Mouse (Mus musculus) heart, postnatal 25 days (tissue): ENCODE measurements around the gene Gpt2. TPM values are rescaled to one million over a fixed set of nuclear protein-coding genes. Genes with fewer than 3 reads are reported as not detected.

Source experiments
- DNase-seq: peaks from one replicate; pipeline ENCODE4 v3.0.0; 2022; ENCODE audit warnings: low spot score
- intact Hi-C: fragments of 180-260 bp; cut with DNase I; formaldehyde crosslinking; loops from one replicate; pipeline ENCODE4 v1.15.1; 2025
- total RNA-seq, 2 experiments: library from RNA; stranded (reverse); gene quantifications; 2 replicates each; pipeline ENCODE4 v1.2.3; 2021

The Gpt2 gene
- total RNA-seq, 2 experiments from 2014 or later: 32.9 to 36.1 TPM

DNA sequence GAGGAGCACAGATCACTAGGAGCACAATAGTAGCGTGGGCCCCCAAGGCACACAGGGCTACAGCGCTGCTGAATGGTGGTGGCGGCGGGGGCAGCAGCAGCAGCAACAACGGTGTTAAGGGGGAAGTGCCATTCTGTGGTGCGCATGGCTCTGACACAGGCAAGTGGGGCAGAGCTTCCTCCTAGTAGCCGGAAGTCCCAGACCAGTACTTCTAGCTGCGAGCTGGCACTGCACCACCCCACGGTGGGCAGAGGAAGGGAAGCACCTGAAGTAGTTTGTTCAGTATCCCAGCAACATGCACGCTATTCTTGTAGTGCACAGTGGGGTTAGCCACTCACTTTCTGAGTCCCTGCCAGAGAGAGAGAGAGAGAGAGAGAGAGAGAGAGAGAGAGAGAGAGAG, 10.5 kb upstream of the Gpt2 start:
- intact Hi-C loops: no loop called here
- DNase-seq: no peak

DNA sequence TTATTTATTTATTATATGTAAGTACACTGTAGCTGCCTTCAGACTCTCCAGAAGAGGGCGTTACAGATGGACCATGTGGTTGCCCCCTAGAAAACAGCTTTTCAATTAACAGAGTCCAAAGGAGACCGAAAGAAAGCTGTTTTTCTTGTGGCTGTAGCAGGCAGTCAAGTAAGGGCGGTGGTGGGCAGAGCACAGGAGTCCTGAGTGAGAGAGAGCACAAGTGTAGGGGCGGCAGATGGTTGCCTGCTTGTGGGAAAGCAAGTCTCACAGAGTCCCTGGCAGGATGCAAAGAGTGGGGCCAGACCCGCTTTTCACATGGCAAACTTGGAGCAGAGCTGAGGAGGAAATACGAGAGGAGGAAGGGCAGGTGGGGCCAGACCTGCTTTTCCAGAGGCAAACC, 9.9 kb upstream of the Gpt2 start:
- intact Hi-C loops: no loop called here
- DNase-seq: no peak

GRCm38 (mm10) chr8:85487906-85488620, 4.3 kb upstream of the Gpt2 start:
- intact Hi-C loops: no loop called here
- no peak for DNase-seq

- intact Hi-C loops: no loop called here
- DNase-seq: no peak
These were observed 3.7 kb upstream of the Gpt2 start for GRCm38 (mm10) chr8:85488631-85489030.

- DNase-seq: no peak
These were observed 2.8 kb upstream of the Gpt2 start for GRCm38 (mm10) chr8:85489546-85489945.

GRCm38 (mm10) chr8:85492940-85493931, 860 bp downstream of the Gpt2 start:
- intact Hi-C loops: loop anchor here (5.0 kb wide), 1 partner anchor 34 kb away; no protein-coding TSS in a partner anchor
- no peak for DNase-seq

More at GRCm38 (mm10) chr8:85489546-85489945, 2.8 kb upstream of the Gpt2 start:
- intact Hi-C loops: no loop called here

- intact Hi-C loops: no loop called here
- no peak for DNase-seq
These were observed 3.7 kb downstream of the Gpt2 start for GRCm38 (mm10) chr8:85496125-85496524.

DNA sequence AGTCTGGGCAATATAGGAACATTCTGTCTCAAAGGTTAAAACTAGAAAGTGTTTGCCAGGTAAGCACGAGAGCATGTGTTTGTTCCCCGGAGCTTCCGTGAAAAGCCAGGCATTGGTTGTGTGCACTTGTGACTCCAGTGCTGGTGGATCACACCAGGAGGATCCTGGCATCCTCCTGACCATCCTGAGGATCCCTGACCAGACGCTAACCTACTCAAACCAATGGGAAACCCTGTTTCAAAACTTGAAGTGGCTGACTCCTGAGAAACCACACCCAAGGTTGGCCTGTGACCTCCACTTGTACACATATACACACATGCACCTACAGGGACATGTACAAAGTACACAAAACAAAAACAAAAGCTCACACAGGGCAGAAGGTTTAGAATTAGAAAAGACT, 4.4 kb downstream of the Gpt2 start:
- no peak for DNase-seq
- intact Hi-C loops: no loop called here

DNA sequence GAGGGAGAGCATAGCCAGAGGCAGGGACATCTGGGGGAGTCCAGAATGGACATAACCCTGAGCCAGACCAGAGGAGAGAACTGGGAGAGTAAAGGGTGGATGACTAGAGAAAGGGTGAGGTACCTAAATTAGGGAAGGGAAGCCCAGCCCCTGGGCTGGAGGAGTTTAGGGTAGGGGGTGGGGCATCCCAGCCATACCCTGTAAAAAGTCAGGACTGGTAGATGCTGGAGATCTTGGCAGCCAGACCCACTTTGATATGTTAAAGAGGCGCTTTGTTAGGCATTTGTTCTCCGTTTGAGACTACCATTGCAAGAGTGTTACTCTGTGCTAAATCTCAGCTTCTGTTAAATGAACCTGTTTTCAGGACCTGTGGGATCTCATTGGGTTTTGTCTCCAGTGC, 6.2 kb downstream of the Gpt2 start:
- DNase-seq: no peak
- intact Hi-C loops: no loop called here

DNA sequence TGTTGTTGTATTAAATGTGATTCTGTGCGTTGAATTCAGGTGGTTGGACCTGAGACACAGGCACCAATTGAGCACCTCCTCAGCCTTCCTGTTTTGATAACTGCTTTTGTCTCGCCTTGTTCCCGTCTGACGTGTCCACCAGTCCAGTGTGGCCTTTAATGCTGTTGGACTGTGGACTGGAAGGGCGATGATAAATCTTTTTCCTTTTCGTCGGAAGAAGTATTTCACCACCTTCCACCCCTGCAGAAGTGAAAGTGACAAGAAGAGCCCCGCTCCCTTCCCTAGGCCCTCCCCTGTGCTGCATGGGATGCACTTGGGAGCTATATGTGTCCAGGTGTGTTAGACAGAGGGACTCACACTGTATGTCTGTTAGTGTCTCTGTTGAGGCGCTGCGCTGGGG, 8.1 kb downstream of the Gpt2 start:
- no peak for DNase-seq
- intact Hi-C loops: no loop called here

GRCm38 (mm10) chr8:85500955-85501685, 8.7 kb downstream of the Gpt2 start:
- intact Hi-C loops: no loop called here
- DNase-seq: peak; percentile 16

- DNase-seq: no peak
These were observed 10.0 kb downstream of the Gpt2 start for GRCm38 (mm10) chr8:85502381-85502780.

GRCm38 (mm10) chr8:85503065-85503464, 10.7 kb downstream of the Gpt2 start:
- DNase-seq: no peak
- intact Hi-C loops: no loop called here

More at GRCm38 (mm10) chr8:85502381-85502780, 10.0 kb downstream of the Gpt2 start:
- intact Hi-C loops: no loop called here

- no peak for DNase-seq
- intact Hi-C loops: no loop called here
These were observed 12.3 kb downstream of the Gpt2 start for GRCm38 (mm10) chr8:85504704-85505103.

DNA sequence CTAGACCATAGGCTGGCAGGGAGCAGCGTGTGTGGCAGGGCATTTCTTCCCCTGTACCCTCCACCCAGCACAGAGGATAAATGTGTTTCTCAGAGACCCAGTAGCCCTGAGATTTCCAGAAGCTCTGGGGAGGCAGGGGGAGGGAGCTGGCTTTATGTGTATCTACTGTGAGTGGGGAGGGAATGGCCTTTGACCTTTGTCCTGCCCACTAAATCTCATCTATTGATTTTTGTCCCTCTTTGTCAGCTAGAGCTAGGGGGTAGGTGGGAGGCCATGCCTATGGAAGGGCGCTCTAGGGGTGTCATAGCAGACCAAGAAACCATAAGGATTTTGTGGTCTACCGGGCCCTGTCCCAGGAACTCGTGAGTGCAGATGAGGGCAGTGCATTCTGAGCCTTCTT, 14.2 kb downstream of the Gpt2 start:
- DNase-seq: no peak
- intact Hi-C loops: no loop called here

- DNase-seq: no peak
- intact Hi-C loops: no loop called here
These were observed 16.3 kb downstream of the Gpt2 start for GRCm38 (mm10) chr8:85508661-85509060.

- intact Hi-C loops: no loop called here
- no peak for DNase-seq
These were observed 19.9 kb downstream of the Gpt2 start for GRCm38 (mm10) chr8:85512234-85512633.

GRCm38 (mm10) chr8:85513283-85513682, 20.9 kb downstream of the Gpt2 start:
- DNase-seq: no peak
- intact Hi-C loops: no loop called here

GRCm38 (mm10) chr8:85515391-85515790, 23.0 kb downstream of the Gpt2 start:
- intact Hi-C loops: no loop called here
- DNase-seq: no peak

GRCm38 (mm10) chr8:85517336-85517735, 25.0 kb downstream of the Gpt2 start:
- intact Hi-C loops: no loop called here

More at GRCm38 (mm10) chr8:85517336-85517735, 25.0 kb downstream of the Gpt2 start:
- DNase-seq: peak; percentile 32
